Mouse (Mus musculus) right cerebral cortex, adult 18-20 months (tissue): ENCODE results near the gene Fance.
"Not testable (repeated sequence)": the region's sequence is repeated elsewhere in the genome, so short reads cannot be mapped to it uniquely, and the experiment has no call there.

Experiments used
- DNase-seq: peaks from one replicate; pipeline ENCODE4 v3.0.0; 2022; ENCODE audit warnings: mixed read lengths

Fance gene

DNA sequence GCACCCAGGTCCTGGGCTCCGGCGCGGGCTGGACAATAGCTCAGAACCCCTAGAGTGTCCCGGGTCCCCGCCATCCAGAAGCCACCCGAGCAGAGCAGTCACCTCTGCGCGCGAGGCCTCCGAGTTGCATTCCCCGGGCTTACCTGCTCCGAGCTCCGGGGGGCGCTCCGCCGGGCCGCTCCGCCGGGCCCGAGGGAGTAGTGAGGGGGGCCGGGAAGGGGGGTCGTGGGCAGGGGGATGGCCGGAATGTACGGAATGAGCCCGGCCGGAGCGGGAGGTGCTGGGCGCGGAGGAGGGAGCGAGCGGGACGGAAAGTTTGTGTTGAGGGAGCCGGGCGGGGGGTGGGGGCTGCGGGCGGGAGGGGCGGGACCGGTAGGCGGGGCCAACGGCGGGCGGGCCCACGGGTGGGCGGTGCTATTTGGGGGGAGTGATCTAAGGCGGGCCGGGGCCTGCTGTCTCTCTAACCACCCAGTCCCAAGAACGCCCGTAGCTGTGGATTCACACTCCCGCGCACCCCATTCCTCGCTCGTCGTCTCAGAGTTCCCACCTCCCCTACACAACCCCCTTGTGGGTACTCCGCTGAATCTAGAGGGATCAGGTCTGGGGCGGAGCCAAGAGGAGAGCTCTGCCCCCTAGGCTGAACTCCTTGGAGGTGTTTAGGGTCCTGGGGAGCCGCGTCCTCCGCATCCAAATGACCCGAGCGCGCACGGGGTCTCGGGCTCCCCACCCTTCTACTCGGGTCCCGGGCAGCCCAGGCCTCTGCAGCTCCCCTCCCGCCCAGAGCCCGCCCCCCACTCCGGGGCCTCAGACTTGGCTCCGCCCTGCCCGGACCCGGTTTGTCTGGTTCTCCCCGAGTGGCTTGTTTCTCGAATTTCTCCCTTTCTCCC lies 37.4 kb downstream of the Fance start, which contains the start of gene Tead3:
TSS of gene Tead3 (minus strand) at position 352 of the 887 bp plus-strand sequence.
- no peak for DNase-seq

DNA sequence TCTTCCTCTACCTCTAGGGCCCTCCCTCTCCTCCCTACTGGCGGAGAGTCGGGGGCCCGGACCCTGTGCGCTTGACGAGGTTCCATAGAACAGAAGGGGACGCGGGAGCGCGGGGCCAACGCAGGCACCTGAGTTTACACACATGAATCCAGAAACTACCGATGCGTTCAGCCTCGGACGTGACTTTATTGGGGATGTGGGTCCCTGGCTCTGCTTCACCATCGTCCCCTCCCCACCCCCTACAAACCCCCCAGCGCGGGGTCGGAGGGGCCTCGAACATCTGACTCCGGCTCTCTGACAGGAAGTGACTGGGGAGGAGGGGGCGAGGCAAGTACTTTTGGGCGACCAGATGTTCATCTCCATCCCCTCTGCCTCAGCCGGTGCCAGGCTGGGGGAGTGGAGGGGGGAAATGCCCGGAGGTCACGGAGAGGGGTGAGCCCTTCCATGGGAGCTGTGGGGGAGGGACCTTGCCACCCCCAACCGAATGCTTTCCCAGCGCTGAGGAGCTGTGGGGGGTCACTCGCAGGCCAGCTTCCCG lies 38.1 kb downstream of the Fance start:
- DNase-seq, result no peak

DNA sequence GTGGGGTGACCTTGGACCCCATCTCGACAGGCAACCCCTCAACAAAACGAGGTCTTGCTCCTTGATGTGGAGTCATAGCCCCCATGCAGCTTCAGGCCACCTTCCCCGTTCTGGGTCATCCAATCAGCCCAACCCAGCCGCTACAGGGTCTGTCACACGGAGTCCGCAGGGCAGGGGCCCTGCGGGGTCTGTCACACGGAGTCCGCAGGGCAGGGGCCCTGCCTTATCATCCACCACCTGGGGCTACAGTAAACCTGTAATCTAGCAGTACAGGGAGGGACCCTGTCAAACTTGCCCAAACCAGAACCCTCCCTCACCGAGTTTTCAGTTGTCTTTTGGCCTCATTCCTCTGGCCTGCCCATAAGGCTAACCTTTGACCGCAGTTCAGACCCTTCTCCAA lies 38.7 kb downstream of the Fance start:
- no peak for DNase-seq

DNA sequence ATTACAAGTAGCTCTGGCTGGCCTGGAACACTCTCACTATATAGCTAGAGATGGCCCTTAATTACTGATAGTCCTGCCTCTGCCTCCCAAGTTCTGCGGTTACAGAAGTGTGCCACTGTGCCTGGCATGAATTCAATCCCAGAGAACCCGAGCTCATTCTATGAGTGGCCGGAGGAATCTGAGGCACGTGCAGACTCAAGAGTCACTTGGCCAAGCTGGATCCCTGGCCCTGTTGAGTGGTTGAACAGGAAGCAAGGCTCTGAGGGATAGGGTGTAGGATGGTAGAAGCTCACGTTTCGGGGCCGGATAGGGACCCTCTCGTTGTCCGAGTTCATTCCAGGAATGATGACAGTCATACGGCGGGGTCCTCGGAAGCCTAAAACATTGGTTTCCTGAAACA lies 42.6 kb downstream of the Fance start:
- no peak for DNase-seq

DNA sequence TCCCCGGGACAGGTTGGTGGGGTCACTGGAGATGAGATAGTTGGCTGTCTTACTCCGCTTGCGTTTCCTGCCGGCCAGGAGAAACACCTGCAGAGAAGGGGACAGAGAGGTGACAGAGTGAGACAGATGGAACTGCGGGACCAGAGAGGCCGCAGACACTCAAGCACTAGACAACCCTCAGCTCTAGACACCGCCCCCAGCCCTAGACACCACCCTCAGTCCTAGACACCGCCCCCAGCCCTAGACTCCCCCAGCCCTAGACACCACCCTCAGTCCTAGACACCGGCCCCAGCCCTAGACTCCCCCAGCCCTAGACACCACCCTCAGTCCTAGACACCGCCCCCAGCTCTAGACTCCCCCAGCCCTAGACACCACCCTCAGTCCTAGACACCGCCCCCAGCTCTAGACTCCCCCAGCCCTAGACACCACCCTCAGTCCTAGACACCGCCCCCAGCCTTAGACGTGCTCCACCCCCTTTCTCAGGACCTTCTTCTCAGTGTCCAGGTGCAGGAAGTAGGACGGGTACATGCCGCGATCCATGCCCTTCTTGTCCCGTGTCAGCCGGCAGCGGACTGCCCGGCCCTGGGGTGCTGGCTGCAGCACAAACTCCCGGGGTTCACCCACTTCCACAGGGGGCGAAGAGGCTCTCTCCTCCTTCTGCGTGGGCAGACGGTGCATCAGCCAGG lies 45.4 kb downstream of the Fance start:
- DNase-seq, result not testable (repeated sequence)

DNA sequence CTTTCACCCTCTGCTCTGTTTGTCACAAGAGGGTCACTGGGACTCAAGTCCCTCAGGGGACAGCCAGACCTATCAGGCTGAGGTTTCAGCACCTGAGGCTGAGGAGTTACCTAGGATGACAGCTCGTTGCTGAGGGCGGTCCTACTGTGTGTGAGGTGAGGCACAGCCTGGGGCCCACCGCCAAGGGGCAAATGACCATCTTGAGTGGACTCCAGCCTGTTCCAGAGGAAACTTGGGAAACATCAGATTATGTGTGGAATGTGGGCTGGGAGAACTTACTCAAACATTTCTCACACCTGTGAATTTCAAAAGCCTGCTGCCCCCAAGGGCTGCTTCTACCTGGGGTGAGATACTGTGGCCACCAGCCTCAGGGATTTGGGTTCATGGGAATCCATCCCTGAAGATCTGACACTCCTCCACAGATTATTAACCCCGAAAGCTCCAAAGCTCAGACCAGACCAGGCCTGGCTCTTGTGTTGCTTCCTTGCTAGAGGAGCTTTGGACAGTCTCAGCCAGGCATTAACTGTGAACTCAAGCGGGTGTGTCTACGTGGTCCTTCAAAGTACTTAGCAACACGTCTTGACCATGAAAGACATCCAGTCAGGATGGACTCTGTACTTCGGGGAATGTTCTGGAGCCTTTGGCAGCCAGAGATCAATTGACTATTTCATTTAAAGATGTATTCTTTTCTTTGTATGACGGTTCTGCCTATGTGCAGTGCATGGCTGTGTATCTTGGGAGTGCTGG lies 47.4 kb downstream of the Fance start:
- DNase-seq, result no peak

DNA sequence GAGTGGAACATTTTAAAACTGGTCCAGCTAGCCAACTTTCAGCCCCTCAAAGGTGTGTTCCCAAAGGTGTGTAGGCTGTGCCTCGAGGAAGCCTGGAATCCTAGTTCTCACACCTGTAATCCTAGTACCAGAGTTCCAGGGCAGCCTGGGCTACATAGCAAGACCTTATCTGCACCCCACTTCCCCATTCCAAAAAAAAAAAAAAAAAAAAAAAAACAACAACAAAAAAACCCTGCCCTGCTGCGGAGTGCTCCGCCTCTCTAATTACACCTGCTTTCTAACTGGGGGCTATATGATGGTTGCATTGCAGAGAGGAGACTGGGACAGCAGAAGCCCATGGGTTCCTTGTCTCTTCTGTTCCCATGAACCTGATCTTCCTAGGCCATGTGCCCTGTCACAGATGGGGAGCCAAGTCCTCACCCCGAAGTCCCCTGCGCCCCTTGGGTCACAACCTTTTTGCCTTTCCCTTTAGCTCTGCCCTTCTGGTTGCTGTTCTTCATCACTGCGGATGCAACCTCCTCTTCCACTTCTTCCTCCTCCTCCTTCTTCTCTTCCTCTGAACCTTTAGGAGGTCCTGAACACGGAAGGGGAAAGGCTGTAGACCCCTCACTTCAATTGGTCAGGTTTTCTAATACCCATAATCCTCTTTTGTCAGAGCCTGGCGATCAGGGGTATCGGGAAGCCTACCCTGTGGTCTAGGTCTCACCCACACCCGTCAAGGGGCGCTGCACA lies 48.8 kb downstream of the Fance start:
- DNase-seq, result no peak

DNA sequence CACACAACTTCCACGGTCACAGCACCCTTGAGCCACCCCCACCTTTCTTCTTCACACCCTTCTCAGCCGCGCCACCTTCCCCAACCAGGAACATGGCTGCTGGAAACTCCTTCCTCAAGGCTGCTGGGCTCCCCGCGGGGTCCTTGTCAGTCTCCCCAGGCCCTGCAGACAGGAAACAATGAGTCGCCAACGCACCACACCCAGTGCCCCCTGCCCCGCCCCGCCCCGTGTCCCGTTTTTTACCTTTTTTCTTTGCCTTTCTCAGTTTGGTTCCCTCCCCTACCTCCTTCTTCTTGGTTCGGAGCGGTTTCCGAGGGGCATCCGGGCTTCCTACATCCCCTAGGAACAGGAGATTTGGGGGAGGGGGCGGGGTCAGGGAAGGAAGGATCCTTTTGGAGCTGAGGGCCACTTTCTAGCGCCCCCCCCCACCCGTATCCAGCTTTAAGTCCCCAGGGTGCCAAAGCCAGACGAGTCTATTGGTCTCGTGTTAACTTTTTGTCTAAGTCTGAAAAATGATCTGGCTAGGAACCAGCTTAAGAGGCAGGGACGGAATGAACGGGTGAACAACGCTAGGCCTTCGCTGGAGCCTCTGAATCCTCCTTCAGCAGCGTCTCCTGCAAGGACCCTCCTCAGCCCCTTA lies 49.5 kb downstream of the Fance start:
- DNase-seq, result no peak

DNA sequence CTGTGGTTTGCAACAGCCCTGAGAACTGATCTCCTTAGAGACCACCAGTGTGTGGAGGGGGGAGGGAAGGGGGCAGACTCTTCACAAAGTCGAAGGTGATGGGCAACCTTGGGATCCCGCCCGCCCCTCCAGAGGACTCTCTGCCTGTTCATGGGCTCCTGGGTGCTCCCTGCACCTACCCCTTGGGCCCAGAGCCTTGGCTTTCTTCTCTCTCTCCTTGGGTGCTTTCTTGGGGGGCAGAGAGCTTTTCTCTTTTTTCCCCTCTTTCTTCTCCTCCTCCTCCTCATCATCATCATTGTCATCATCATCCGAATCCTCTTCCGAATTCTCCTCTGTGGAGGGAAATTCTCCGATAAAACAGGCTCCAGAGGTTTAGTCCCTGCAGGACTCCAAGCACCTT lies 50.2 kb downstream of the Fance start:
- DNase-seq, result no peak

DNA sequence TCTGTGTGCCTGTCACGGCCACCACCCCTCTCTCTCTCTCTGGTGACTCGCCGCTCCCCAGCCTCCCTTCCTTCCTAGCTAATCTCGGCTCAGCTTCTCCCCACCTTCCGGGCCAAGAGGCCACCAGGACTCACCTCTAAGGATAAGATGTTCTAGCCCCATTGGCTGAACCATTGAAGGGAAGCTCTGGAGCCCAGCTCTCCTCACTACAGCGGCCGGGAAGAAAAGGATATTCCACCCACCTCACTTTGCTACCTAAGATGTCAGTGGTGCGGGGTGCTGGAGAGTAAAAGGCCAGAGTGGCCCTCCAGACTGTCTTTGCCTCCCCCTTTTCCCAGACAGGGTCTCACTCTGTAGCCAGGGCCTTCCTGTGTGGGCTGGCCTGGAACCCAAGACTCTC lies 51.8 kb downstream of the Fance start, which contains the start of gene Tulp1:
TSS of gene Tulp1 (minus strand) at position 101 of the 400 bp plus-strand sequence.
- DNase-seq, result no peak

DNA sequence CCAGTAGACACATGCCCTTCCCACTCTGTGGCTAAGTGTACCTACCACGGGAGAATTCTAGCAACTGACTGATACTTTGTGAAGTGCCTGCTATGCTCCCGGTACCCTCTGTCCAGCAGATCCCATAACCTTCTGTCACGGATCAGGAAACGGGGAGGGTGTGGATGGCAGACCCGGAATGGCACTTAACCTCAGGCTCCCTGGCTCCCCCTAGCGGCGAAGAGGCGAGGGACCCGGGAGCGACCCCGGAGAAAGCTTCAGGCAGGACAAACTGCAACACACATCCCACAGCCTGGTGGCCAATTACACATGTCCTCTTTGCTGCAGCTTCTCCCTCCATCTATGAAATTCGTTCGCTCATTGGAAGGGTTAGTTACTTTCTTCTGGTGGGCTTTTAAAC lies 55.1 kb downstream of the Fance start:
- peak; percentile 25 for DNase-seq

DNA sequence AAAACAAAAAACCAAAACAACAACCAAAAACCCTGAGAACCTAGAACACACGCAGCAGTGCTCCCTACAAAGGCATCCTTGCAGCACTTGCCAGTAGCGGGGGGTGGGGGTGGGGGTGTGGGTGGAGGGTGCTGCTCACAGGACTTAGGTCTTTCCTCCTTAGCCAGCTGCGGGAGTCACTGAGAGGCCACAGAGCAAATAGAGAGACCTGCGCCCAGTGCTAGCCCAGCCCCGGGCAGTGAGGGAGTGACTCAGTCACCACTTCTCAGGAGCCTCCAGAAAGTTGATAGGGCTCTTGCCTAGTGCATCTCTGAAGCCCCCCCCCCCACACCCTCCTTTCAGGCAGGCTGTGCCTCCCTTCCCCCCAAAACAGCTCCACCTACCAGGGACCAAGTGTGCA lies 55.7 kb downstream of the Fance start:
- no peak for DNase-seq

DNA sequence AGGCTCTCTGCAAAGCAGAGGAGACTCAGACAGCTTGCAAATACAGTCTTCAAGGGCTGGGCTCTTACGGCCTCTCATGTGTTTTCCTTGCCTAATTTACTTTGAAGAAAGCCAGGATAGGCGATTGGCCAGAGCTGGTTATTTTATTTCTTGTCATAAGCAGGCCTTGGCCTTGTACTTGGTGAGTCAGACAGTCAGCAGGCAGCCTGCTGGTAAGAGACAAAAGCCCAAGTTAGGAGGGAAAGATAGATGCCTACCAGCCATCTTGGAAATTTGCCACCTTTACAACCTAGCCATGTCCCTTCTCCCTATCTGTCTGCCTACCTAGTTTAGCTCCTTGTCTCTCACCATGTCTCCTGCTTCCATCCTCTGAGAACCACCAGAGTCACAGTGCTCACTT lies 58.0 kb downstream of the Fance start:
- DNase-seq, result no peak

DNA sequence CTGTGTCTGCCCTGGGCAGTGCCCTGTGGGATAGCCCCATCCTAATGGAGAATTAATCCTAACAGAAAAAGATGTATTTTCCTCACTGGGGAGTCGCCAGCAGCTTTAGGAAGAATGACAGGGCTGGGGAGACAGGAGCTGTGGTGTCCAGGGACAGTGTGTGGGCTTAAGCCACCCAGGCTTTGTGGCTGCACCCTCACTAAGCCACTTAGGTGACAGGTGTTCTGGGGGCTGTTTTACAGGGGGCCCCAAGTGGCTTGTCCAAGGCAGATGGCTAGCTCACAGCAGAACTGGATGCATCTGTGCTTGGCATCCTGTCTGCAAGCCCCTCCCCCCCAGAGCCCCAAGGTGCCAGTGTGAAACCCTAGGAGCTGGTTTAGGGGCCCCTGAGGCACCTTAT lies 58.6 kb downstream of the Fance start:
- no peak for DNase-seq

DNA sequence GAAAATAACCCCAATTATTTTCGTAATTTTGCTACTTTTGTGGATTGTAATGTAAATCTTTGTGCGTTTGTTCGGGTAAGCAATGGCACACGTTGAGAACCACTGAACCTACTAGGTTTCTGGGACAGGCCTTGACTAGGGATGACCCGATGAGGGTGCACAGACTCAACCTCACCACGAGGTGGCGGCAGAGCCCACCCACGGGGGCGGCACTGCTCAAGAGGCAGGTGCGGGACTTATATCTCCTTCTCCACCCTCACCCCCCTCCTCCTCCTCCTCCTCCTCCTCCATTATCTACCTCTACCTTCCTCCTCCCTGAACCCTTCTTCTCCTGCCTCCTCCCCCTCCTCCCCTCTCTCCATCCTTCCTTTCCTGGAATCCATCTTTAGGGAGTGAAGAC lies 60.5 kb downstream of the Fance start:
- DNase-seq, result no peak

DNA sequence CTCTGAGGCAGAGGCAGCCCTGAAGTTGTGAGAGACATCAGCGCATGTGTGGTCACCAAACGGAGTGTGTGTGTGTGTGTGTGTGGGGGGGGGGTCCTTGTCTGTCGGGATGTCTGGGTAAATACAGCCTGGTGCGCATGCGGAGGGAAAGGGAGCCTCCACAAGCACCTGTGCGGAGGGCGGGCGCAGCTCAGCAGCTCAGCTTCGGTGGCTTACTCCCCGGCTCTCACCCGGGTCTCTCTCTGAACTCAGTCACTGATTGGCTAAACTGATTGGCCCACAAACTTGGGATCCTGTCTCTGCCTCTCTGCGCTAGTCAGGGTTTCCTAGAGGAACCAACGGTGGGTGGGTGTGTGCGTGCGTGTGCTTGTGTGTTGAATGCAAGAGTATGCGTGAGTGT lies 61.2 kb downstream of the Fance start:
- no peak for DNase-seq

DNA sequence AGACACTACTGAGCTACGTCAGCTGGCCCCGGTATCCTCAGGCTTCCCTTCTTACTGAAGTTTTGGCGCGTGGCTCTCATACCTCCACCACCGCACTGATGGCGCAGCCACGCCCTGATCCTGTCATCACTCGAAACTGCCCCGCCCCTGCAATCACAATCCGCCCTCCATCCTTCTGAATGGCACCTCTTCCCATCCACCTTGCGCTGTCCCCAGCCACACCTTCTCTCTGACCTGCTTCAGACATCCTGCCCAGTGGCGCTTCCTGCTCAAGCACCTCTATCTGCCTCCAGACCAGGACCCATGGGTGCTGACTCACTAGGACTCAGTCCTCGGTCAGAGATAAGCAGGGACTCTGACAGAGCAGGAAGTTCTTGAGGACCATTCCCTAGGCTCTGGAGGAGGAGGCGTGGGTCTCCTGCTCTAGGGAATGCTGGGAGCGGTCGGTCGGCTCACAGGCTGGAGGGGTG lies 62.3 kb downstream of the Fance start:
- no peak for DNase-seq
